Mouse (Mus musculus): ENCODE results near the gene Olfr1360.
A peak's percentile ranks its signal among the peaks of the same experiment; 100 is the strongest.
"Not testable (repeated sequence)": the region's sequence is repeated elsewhere in the genome, so short reads cannot be mapped to it uniquely, and the experiment has no call there.

The Olfr1360 gene

GRCm38 (mm10) chr13:21677305-21677704 lies at the start of gene Olfr1360:
Gene Olfr1360 (minus strand): TSS chr13:21677405.
- DNase-seq (ENCODE audit: low spot score) = no peak

DNA sequence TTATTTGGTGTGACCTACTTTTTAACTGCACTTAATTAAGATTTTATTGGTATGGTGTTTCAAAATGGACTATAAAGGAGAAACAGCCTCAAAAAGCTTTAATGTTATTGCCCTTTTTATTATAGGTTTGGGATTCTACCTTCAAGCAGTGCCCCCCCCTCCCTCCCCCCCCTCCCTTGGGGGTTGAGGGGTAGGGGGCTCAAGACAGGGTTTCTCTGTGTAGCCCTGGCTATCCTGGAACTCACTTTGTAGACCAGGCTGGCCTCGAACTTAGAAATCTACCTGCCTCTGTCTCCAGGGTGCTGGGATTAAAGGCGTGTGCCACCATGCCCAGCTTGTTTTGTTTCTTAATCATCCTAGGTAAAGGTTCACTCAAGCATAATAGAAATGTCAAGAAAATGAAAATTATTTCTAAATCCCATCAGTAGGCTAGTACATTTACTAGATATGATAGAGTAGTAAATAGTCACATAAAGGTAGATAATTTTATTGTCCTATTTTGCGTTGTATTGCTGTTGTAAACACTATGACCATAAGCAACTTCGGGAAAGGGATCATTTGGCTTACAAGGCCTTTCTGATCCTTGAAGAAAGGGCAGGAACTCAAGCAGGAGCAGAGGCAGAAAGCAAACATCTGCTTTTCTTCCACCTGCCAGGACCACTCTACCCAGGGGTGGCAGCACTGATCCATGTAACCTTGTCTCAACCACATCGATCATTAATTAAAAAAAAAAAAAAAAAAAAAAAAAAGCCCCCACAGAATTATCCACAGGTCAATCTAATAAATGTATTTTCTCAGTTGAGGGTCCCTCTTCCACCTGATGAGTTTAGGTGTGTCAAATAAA lies 46.0 kb upstream of the Olfr1360 start:
- no peak for DNase-seq (ENCODE audit: low spot score)

DNA sequence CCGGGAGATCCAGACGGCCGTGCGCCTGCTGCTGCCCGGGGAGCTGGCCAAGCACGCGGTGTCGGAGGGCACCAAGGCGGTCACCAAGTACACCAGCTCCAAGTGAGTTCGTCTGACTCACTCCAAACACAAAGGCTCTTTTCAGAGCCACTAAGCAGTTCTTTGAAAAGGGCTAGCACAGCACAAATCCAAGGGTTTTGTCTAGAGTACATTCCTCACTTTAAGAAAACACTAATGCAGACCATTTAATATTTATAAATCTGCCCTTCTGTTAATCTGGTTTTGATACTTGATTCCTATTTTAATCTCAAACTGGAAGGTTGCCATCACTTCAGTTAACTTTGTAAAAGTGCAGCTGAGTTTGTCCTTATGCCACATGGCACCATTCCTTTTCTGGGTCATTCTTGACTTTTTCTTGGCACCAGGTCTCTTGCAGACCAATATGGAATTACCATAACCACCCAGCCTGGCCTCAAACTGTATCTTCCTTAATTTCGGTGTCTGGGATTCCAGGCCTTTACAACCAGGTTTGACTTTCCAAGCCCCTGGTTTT lies 45.2 kb upstream of the Olfr1360 start:
- no peak for DNase-seq (ENCODE audit: low spot score)

- peak; percentile 96 for DNase-seq (ENCODE audit: low spot score)
These were observed 44.7 kb upstream of the Olfr1360 start, which contains the start of gene Hist1h2bm for GRCm38 (mm10) chr13:21721757-21722372. Gene Hist1h2bm (plus strand): TSS chr13:21722044.

GRCm38 (mm10) chr13:21721107-21721756 lies 44.0 kb upstream of the Olfr1360 start:
- DNase-seq (ENCODE audit: low spot score) = not testable (repeated sequence)

- DNase-seq (ENCODE audit: low spot score) = peak; percentile 70
These were observed 41.3 kb upstream of the Olfr1360 start for GRCm38 (mm10) chr13:21718381-21719080.

DNA sequence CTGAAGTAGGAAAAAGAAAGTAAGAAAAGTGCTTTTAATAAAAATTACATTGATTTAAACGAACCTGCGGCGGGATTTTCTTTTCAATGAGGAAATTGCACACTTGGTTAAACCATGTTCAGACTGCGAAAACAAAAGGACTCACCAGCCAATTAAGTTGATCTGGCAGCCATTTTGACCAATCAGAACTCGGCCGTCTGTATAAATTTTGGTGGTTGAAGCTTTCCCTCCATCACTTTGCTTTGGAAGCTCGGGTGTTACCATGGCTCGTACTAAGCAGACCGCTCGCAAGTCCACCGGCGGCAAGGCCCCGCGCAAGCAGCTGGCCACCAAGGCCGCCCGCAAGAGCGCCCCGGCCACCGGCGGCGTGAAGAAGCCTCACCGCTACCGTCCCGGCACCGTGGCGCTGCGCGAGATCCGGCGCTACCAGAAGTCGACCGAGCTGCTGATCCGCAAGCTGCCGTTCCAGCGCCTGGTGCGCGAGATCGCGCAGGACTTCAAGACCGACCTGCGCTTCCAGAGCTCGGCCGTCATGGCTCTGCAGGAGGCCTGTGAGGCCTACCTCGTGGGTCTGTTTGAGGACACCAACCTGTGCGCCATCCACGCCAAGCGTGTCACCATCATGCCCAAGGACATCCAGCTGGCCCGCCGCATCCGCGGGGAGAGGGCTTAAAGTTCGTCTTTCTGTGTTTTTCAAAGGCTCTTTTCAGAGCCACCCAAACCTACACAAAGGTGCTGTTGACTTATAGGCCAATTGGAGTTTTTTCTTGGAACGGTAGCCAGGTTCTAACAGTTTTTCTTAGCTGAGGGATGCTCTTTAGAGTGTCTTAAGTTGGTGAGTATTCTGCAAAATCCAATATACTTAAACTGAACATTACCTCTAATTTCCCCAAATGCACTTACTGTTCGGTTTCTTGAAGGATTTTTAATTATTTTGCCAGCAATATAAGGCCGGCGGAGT lies 40.5 kb upstream of the Olfr1360 start, which contains the start of gene Hist1h3h:
Gene Hist1h3h, plus strand, starts transcription at position 263 of the 961 bp plus-strand sequence.
- peak; percentile 95 for DNase-seq (ENCODE audit: low spot score)

GRCm38 (mm10) chr13:21716540-21717391 lies 39.6 kb upstream of the Olfr1360 start:
- DNase-seq (ENCODE audit: low spot score) = peak; percentile 74

GRCm38 (mm10) chr13:21715864-21716539 lies 38.8 kb upstream of the Olfr1360 start, which contains the start of the genes Hist1h2bl and Hist1h2ai:
Gene Hist1h2bl (minus strand): TSS chr13:21716143.
Gene Hist1h2ai (plus strand): TSS chr13:21716422.
- DNase-seq (ENCODE audit: low spot score) = peak; percentile 98

GRCm38 (mm10) chr13:21715131-21715863 lies 38.1 kb upstream of the Olfr1360 start:
- DNase-seq (ENCODE audit: low spot score) = peak; percentile 74

- DNase-seq (ENCODE audit: low spot score) = peak; percentile 84
These were observed 37.5 kb upstream of the Olfr1360 start for GRCm38 (mm10) chr13:21714725-21715124.

DNA sequence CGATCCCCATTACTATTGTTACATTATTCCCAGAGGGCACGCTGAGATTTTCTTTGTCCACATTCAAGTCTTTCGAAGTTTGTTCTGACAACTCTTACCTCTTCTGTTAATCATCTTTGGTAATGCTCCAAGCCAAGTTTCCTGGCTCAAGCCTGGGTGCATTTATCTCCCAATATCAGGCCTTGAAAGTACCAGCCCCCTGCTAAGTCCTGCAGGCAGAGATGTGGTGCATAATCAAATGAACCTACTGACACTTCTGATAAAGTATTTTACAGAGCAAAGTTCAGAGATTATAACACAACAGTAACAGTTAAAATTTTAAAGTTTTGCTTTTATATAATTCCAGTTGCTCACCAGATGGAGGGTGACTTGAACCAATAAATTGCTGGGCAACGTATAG lies 34.5 kb upstream of the Olfr1360 start:
- no peak for DNase-seq (ENCODE audit: low spot score)

- peak; percentile 77 for DNase-seq (ENCODE audit: low spot score)
These were observed 33.8 kb upstream of the Olfr1360 start for GRCm38 (mm10) chr13:21710821-21711525.

DNA sequence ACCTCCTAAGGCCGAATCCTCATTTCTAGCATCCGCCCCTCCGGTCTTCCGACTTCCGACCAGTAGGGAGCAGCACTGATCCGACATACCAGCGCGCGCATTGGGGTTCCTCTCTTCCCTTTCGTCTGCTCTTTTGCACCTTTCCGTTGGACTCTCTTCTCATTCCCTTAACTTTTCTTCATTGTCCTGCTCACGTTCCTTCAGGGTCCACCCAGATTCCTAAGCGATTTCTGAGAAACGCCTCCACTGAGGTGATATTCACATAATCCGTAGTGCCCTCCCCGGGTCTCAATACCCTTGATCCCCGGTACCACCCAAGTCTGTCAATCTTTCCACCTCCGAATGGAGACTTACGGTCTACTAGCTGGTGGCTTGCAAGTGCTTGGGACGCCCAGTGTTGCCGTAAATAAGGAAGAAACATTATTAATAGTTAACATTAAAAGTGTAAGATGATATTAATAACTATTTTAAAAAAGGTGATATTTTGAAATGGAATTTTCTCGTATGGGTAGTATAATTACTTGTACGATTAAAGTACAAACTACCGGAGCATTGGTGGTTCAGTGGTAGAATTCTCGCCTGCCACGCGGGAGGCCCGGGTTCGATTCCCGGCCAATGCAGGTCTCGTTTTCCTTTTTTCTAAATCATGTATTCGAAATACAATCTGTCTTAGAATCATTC lies 33.0 kb upstream of the Olfr1360 start:
- peak; percentile 90 for DNase-seq (ENCODE audit: low spot score)

GRCm38 (mm10) chr13:21706669-21707068 lies 29.5 kb upstream of the Olfr1360 start:
- DNase-seq (ENCODE audit: low spot score) = no peak

- no peak for DNase-seq (ENCODE audit: low spot score)
These were observed 20.6 kb upstream of the Olfr1360 start, which contains the start of gene Olfr1359 for GRCm38 (mm10) chr13:21697811-21698210. Gene Olfr1359 (plus strand): TSS chr13:21698111.

DNA sequence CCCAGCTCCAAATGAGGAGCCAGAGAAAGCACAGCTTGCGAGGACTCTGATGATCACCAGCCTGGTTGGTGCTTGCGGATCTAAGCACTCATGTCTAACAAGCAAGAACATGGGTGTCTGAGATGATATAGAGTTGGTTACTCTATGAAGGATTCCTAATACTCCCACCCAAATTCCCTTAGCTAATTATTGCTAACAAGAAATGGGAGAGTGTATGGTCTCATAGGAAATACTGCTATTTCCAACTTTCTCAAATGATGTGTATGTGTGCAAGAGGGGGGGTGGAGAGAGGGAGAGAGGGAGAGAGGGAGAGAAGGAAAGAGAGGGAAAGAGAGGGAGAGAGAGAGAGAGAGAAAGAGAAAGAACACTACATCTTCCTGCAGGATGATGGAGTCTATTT lies 13.9 kb downstream of the Olfr1360 start, which contains the start of gene Olfr1361:
Gene Olfr1361, minus strand, starts transcription at position 101 of the 400 bp plus-strand sequence.
- no peak for DNase-seq (ENCODE audit: low spot score)

Data from c-Kit-positive CD71-positive TER-119-positive erythroid progenitor cells, embryonic 14.5 days (primary cell).